Mouse (Mus musculus): ENCODE measurements at regions not wholly inside any gene's neighbourhood (a gene's known extent, or its start where the extent isn't known, plus 50 kb on each side); places are given as distances from the start of the nearest gene placed in this dataset.

- no peak for TF ChIP-seq CTCF (IDR thresholded peaks at IDR 0.05; ENCODE audit: insufficient read depth, low read depth, low read length)
- no peak for TF ChIP-seq POLR2A (IDR thresholded peaks at IDR 0.05; ENCODE audit: insufficient read depth, low read depth, low read length)
These were observed 406.3 kb downstream of the Trib2 start for GRCm38 (mm10) chr12:15410419-15410818.
